Mouse (Mus musculus) natural killer cell, adult 2 months (primary cell): Measurements from ENCODE around the gene Zg16.
A peak's percentile ranks its signal among the peaks of the same experiment; 100 is the strongest.

Experiments used
- DNase-seq, 2 experiments: peaks; one replicate each; pipeline ENCODE4 v3.0.0; 2022; ENCODE audit warnings: low spot score in 2 of 2

The Zg16 gene

DNA sequence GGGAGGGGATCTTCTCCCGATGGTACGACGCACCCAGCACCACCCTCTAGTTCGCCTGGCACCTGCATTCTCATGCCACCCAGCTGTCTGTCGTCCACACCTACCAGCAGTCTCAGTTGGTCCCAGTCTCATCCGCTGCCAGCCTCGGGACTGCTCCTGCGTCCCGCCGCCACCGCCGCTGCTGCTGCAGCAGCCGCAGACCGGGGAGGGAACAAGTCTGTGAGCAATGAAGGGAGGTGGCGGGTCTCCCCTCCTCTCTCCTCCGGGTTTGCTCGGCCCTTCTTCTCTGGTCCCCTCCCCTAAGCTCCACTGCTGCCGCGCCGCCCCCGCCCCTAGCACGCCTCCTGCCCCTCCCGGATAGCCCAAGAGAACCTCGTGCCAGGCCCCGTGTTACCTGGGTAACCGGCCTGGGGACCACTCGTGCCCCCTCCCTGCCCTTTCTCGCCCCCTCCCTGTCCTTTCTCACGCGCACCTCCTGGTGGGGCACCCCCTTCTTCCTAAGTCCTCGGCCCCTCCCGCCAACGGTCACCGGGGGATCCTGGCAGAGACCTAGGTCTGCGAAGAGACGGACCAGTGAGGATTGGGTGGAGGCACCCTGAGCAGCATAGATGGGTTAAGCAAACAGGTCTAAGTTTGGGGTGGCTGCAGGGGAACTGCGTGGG is 66.1 kb downstream of the Zg16 start, which contains the start of the genes Gm42742 and Prrt2:
Gene Gm42742 (minus strand): TSS at position 197 of the 662 bp plus-strand sequence.
Gene Prrt2 (minus strand): TSS at position 311 of the 662 bp plus-strand sequence.
- DNase-seq, result peak in 1 of 2 experiments; percentile 29

DNA sequence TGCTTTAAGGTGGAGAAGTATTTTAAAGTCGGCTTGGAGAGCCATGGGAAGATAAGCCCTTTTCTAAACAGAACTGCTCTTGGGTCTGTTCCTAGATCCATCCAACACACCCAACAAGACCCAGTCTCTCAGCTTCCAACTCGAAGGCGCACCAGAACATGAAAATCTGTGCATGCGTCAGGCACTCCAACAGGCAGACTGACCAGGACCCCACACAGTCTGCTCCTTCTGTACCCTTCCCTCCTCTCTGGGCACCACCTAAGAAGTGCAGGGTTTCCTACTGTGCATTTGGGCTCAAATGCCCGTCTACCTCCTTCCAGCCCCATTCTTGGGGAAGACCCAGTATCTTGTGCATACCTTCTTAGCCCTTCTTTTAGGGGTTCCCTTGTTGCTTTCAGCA is 66.6 kb downstream of the Zg16 start:
- DNase-seq, result no peak

DNA sequence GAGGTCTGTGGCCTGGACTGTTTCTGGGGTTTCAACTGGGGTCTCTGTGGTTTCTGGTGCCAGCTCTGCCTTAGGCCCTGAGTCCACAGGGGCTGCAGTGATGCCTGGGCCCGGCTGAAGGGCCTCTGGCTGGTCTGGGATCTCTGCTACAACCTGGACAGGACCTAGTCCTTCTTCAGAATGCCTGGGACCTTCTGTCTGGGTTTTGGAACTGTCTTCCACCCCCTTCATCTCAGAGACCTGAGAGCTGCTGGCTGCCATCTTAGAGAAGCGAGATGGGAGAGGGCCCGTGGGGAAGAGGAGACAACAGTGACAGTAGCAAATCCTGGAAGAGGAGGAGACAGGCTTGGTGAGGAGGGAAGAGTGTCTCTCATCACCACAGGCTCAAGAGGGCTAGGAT is 67.1 kb downstream of the Zg16 start:
- DNase-seq, result no peak

DNA sequence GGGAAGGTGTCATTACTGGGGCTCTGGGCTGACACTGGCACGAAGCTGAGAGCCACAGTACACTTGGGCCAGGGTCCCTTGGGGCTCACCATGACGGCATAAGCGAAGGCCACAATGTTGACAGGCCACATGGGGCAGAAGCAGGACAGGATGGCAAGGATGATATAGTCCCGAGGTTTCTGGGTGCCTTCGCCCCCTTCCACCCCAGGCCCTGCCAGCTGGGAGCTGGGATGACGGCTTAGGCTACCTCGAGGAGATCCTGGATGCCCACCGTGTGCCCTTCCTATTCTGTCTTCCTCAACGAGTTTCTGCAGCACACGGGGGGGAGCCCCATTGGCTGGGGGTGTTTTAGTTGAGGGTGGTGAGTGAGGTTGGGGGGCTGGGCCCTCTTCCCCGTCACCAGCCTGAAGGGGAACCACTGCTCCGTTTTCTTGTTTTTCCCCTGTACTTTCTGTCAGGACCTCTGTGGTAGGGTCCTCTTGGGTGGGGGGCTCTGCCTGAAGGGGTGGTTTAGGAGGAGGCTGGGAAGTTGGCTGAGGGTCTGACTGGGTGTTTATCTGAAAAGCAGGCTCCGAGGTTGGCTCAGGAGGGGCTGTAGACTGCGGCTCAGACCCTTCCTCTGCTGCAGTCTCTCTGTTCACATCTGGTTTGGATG is 67.7 kb downstream of the Zg16 start:
- DNase-seq, result no peak

DNA sequence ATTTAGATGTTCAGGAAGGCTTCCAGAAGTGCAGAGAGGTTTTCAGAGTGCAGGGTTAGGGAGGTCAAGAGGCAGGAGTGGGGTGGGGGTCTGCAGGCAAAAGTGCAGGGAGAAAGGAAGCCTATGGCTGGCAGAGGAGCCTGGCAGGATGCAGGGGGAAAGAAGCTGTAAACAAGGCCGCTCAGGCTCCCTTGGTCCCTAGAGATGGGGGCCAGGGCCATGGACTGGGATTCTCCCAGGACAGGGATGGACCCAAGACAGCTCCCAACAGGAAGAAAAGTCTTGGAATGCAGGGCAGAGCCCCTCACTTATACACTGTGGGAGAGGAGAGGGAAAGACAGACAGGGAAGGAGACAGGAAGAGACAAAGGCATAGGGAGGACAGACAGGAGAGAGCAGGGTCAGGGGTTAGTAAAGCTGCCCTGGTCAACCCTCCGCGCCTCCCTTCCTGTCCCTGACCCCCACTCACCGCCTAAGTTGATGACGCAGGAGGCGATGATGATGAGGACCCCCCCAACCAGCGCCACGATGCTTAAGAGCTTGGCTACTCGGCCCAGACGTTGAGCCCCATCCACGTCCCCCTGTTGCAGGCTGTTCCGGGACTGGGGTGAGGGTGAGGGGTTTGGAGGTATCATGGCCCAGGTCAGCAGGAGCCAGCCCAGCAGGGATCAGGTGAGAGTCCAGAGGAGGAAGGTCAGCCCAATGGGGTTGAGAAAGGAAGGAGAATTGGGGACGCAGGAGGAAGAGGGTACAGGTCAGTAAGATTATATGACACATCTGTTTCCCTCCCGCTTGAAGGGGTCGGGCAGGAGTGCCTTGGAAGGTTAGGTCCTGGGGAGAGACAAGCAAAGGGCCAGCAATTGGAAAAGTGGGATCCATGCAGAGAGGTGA is 68.5 kb downstream of the Zg16 start:
- no peak for DNase-seq

DNA sequence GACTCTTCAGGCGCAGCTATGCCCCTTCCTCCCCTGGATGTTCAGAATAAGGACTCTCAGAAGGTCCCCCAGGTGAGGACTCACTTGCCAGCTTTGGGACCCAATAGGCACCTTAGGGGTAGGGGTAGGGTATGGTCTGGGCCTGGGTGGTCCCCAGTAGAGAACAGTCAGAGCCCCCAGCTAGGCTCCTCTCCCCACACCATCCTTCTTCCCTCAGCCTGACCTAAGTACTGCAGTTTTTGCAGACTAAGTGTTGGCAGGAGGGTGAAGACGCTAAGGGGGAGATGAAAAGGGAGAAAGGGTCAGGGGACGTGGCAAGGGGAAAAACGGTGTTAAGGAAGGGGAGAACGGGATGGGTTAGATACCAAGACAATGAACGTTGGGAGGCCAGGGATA is 69.2 kb downstream of the Zg16 start:
- DNase-seq, result no peak

DNA sequence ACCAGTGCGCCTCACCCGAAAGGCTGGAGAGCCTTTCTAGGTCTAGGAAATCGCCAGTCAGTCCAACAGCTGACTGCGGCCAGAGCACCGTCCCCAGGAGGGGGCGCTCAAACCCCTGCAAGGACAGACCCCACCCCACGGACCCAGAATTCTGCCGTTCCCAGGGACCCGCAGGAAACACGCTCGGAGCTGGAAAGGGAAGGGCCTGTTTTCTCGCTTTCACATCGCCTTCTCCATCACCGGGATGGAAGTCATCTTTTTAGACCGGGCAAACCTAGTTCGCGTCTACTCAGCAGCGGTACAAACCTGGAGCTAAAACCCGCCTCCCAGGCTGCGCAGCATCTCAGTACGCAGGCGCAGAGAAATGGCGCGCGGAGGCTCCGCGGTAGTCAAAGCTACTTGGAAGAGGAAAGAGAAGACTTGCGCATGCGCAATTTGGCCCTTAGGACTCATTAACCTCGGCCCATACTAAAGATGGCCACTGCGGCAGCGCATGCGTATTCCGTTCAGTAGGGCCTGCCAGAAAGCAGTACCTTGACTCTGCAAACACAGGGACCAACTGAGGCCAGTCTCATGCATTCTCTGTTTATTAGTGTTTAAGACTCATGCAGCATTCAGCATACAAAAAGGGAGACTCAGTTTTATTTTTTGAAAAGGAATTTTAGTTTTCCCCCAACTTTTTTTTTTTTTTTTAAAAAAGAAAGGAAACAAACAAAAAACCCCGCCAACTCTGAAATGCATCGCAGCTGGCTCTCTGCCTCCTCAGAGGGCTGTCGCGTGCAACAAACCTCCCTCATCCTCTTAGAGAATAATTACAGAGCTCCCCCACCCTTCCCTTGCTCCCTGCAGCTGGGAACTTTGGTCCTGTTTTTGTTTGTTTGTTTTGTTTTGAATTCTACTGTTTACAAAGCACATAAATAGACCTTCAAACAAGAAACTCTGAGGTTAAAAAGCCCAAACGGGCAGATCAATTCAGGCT is 69.9 kb downstream of the Zg16 start, which contains the start of gene Pagr1a:
Gene Pagr1a (minus strand): TSS at position 382 of the 979 bp plus-strand sequence.
- DNase-seq, result peak; percentile 97

DNA sequence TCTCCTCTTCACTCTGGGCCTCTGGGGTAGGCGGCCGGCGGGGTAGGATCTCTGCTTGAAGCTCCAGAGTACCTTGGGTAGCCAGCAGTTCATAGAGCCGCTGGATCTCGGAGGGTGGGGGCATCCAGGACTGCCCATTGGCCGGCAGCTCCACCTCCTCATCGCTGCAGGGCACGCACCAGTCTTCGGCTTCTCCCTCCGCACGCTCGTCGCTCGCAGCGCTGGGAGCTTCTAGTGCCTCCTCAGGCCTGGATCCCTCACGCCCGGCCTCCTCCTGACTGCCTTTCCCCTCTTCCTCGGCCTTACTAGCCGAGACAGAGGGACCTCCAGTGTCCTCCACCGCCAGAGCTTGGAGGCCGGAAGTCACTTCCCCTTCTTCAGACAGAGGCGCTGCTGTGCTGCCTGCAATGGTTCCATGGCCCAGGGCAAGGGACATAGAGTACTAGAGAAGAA is 70.6 kb downstream of the Zg16 start:
- DNase-seq, result no peak

DNA sequence TGATC is 70.8 kb downstream of the Zg16 start, which contains the start of gene Pagr1b:
Gene Pagr1b (minus strand): TSS at position 4 of the 5 bp plus-strand sequence.
- no peak for DNase-seq

DNA sequence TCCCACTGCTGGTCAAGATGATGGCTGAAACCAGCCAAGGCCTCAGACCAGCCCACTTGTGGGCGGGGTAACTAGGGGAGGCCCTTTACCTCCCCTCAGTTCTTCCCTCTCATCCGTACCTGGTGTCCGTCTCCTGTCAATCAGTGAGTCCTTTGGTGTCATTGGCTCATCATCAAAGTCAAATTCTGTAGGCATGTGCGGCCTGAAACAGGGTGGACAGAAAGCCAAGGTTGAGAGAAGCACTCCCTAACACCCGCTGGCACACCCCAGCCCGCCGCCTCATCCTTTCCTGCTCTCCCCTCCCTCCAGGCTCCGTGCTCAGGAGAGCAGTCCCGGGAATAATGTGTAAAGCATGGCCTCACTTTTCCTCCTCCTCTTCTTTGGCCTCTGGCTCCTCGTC is 71.0 kb downstream of the Zg16 start:
- DNase-seq, result peak in 1 of 2 experiments; percentile 44

DNA sequence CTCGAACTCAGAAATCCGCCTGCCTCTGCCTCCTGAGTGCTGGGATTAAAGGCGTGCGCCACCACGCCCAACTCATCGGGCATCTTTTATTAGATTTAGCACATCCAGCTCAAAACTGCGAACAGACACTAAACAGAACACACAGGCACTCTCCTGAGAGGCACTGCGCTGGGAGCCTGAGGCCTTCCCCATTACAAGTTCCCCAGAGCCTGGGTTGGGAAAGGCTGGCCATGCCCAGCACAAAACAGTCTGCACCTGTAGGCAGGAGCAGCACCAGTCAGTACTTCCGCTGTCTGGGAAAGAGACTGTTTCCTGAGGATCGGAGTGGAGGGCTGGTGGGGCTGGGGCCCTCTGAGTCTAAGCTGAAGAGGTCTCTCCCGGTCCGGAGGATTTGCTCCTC is 72.1 kb downstream of the Zg16 start:
- DNase-seq, result no peak

DNA sequence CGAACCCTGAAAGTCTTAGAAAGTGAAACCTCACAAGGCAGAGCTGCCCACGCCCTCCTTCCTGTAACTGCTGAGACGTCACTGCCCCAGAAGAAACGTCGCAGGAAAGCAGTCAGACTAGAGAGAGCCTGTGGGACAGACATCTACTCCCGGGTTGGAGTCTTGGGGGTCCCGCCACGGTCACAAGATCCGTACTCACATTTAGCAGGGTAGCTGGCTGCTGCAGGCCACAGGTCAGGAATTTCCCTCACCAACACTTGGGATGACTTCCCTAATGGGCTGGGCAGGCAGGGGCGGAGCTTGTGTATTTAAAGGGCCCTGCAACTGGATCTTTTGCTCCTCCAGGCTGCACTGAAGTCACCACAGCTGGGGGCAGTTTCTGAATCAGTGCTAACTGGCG is 72.8 kb downstream of the Zg16 start, which contains the start of gene Mvp:
Gene Mvp (minus strand): TSS at position 302 of the 400 bp plus-strand sequence.
- DNase-seq, result peak; percentile 70 to 72

DNA sequence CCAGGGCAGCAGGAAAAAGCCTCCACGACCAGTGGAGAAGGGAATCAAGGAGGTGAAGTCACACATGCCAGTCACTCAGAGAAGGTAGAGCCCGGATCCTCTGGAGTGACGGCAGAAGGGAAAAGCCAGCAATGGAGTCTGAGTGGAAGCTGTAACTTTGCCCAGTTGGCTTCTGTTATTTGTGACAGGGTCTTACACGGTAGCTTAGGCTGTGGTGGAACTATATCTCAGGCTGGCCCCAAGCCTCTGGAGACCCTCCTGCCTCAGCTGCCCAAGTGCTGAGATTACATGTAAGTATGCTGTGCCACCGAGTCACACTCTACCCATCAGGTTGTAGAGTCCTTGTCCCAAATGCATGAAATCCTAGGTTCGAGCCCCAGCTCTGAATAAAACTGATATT is 73.7 kb downstream of the Zg16 start:
- DNase-seq, result no peak

DNA sequence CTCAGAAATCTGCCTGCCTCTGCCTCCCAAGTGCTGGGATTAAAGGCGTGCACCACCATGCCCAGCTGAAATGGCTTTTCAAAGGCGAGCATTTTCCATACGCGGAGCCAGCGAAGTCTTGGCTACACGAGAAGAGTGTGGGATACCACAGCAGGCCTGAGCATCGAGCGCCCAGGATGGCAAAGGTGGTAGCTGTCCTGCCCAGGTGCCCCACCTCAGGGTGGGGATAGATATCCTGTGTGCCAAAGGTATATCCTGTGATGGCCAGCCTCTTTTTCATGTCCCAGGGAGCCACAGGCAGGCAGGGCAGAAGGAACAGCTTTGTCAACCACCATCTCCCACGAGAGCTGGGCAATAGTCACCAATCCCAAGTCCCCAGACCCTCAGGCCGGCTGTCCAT is 74.3 kb downstream of the Zg16 start:
- DNase-seq, result no peak

DNA sequence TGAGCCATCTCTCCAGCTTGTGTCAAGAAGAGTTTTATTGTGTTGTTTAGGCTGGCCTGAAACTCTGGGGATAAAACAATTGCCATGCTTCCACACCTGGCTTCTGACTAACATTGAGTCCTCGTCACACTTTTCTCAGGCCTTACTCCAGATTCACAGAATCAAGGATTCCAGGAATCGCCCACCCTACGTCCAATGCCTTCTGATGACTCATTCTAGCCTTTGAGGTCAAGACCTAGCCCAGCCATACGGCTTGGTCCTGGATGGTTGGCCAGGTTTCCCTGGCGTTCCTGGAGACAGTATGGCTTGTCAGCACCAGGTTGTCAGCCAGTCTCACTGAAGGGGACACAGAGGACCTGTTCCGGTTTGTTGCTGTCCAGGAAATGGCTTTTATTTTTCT is 74.8 kb downstream of the Zg16 start:
- no peak for DNase-seq

DNA sequence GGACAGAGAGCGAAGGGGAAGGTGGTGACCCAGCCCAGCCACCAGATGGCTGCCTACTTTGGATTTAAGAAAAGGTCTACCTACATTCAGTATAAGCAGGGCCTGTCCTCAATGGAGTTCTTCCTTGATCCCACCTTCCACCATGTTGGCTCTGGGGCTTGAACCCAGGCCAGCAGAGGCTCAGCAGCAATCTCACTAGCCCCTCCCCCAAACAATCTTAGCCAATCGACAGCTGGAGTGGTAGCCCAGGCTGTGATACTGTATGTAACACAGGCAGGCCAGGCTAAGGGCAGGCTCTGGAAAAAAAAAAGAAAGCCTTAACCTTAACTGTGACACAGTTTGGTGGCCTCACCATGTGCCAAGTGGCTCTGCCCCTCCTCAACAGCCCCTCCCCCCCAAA is 75.4 kb downstream of the Zg16 start:
- DNase-seq, result no peak

DNA sequence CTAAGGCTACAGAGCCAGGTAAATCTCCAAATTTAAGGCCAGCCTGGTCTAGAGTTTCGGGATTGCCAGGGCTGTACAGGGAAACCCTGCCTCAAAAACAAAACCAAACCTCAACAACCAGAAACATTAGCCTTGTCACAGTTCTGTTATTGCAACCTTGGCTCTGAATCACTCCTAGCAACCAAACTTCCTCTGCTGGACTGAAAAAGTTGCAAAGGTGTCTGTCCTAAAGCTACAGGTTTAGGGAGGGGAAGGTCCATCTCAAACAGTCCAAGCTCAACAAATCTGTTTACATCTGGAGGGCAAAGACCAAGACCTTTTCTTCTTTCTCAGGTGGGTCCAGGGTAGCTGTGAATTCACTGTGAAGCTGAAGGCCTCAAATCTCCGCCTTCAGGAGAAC is 76.1 kb downstream of the Zg16 start:
- no peak for DNase-seq

DNA sequence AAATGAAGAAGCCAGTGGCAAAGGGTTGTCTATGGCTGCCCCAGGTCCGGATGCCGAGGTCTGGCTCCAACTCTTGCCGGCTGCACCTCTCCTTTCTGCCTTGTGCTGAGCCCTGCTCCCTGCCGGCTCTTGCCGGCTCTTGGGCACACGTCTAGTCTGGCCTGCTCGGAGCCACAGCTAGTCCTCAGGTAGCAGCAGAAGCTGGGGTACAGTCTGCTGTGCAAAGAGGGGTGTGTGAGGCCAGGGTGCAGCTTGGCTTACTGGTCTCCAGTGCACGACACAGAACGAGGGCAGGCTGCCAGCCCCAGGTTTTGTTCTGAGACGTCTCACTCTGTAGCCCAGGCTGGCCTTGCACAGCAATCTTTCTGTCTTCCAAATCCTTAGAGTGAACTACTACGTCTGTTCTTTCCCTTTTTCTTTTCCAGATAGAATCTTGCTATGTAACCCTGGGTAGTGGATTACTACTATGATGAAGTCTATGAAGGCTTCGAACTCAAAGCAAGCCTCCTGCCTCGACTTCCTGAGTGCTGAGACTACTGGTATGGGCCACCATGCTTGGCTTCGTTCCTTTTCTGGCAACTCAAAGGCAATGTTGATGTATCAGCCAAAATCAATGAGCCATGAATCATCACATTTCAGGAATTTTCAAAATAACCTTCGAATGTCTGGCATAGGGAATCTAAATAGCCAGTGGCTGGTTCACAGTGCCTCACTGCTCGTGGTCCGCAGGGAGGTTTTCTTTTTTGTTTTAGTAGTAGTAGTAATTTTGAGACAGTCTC is 77.6 kb downstream of the Zg16 start:
- no peak for DNase-seq

DNA sequence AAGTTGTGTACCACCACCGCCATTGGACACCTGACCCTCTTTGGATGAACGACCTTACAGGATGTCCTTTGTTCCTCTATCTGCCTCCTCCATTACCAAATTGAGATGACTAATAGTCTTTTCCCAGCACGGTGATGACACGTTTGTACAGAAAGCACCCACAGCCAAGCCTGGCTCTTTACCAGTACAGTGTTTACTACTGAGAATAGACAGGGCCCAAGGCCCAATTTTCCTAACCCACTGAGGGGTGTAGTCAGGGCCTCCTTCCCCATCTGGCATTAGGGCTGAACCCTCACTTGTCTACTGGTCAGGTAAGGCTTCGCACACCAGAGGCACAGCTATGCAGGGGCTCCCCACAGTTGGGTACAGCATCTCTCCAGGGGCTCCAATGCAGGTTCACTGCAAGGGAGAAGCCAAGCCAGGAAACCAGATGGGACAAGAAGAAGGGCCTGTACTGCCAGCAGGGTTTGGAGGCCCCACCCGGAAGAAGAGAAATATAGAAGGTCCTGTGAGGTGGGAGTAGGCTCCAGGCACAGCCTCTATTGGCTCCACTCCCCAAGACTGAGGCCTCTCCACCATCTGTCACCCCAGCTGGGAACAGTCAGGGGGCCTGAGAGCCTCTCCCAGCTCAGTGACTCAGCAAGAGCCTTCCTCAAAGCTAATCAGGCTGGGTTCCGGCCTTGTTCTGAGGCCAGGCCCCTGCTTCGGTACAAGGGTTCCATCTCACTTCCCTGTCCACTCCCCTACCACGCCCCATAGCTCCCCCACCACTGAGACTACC is 78.7 kb downstream of the Zg16 start:
- peak in 1 of 2 experiments; percentile 32 for DNase-seq
